Mouse (Mus musculus) neural tube, embryonic 13.5 days (tissue): Measurements from ENCODE around the gene Klhl21. TPM values are rescaled to one million over a fixed set of nuclear protein-coding genes. Genes with fewer than 3 reads are reported as not detected.
A peak's percentile ranks its signal among the peaks of the same experiment; 100 is the strongest.

Source experiments
- ATAC-seq: fragments of 200-750 bp; cut with Nextera tagmentation; 2 replicates; pipeline ENCODE4 v1.8.0; 2017; ENCODE audit warnings: low read depth, mild to moderate bottlenecking, moderate TSS enrichment, moderate library complexity
- H3K27ac ChIP-seq: fragments of 300-500 bp; sonication (generic); replicated peaks from 2 replicates; pipeline ENCODE4 v1.5.1; 2015; ENCODE audit warnings: moderate library complexity, mild to moderate bottlenecking, inconsistent platforms
- H3K27me3 ChIP-seq: fragments of 300-500 bp; sonication (generic); 2 replicates; pipeline ENCODE4 v1.6.1; 2015; ENCODE audit warnings: mild to moderate bottlenecking, inconsistent platforms
- H3K36me3 ChIP-seq: fragments of 300-500 bp; sonication (generic); 2 replicates; pipeline ENCODE4 v1.6.1; 2015; ENCODE audit warnings: mild to moderate bottlenecking, inconsistent platforms
- H3K4me1 ChIP-seq: fragments of 300-500 bp; sonication (generic); replicated peaks from 2 replicates; pipeline ENCODE4 v1.6.1; 2015; ENCODE audit warnings: inconsistent platforms
- H3K4me2 ChIP-seq: fragments of 300-500 bp; sonication (generic); 2 replicates; pipeline ENCODE4 v1.6.1; 2015; ENCODE audit warnings: inconsistent platforms, mild to moderate bottlenecking, moderate library complexity
- H3K4me3 ChIP-seq: fragments of 300-500 bp; sonication (generic); 2 replicates; pipeline ENCODE4 v1.5.1; 2015; ENCODE audit warnings: mild to moderate bottlenecking, inconsistent platforms
- H3K9ac ChIP-seq: fragments of 300-500 bp; sonication (generic); 2 replicates; pipeline ENCODE4 v1.6.1; 2015; ENCODE audit warnings: moderate library complexity, mild to moderate bottlenecking, inconsistent platforms
- H3K9me3 ChIP-seq: fragments of 300-500 bp; sonication (generic); 2 replicates; pipeline ENCODE4 v1.6.1; 2016; ENCODE audit warnings: inconsistent platforms
- WGBS: fragments of 180-500 bp; shearing (Covaris S2); methylation state at CpG from one replicate; pipeline ENCODE4 v1.1.7; 2015; 5-methylcytosine and 5-hydroxymethylcytosine counted together
- polyA plus RNA-seq: library from polyadenylated mRNA; unstranded; fragments of >200 nt; fragmentation: Nextera tagmentation; extraction: Ambion mirVana; gene quantifications from 2 replicates; pipeline ENCODE4 v1.2.1, GENCODE M21; 2015

The Klhl21 gene
- polyA plus RNA-seq: 4.5 TPM in 2 replicates

DNA sequence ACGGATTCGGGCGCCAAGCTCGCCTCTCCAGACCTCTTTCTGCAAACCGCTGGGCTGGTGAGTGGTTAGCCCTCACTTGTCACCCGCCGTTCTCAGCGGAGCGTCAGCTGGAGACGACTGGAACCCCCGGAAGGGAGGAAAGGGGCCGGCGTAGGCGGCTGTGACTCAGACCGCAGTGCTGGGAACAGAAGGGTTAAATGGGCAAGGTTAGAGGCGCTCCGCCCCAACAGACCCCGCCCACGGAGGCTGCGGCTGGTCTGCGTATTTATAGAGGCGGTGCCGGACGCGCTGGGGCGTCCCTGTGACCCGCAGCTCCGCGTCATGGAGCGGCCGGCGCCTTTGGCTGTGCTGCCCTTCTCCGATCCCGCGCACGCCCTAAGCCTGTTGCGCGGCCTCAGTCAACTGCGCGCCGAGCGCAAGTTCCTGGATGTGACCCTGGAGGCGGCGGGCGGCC, at the start of gene Klhl21:
TSS of gene Klhl21 (plus strand) at position 182 of the 454 bp plus-strand sequence.
- H3K4me3 ChIP-seq: peak within 1 kb of the TSS; percentile 66
- H3K36me3 ChIP-seq: 0 out of 2 replicates have a peak, but pooled peaks cover 3% of the 10 kb centered on the region
- H3K9ac ChIP-seq: peak within 1 kb of the TSS; percentile 76
- WGBS: under 1% methylated on average over 45 of the region's 45 CpGs
- peak within 1 kb of the TSS; percentile 77 for H3K27ac ChIP-seq
- H3K9me3 ChIP-seq: no peaks in the 10 kb centered on the region
- H3K4me2 ChIP-seq: peak within 1 kb of the TSS; percentile 100
- peaks cover 44% of the 10 kb centered on the region for H3K4me1 ChIP-seq
- peaks cover 46% of the 10 kb centered on the region for H3K27me3 ChIP-seq
- ATAC-seq: peak; percentile 77

- Histone ChIP-seq H3K36me3 (peaks cover 90% of the 10 kb centered on the region), H3K27ac (no peak overlapping the region), H3K4me1 (no peaks in the 10 kb centered on the region), H3K9me3 (no peaks in the 10 kb centered on the region), H3K4me3 (no peak overlapping the region), H3K9ac (no peak overlapping the region), H3K27me3 (no peaks in the 10 kb centered on the region), H3K4me2 (no peak overlapping the region)
- WGBS: 91% methylated on average over 11 of the region's 11 CpGs
- no peak for ATAC-seq
These were observed 48.6 kb upstream of the Klhl21 start for GRCm38 (mm10) chr4:151959849-151960512.

DNA sequence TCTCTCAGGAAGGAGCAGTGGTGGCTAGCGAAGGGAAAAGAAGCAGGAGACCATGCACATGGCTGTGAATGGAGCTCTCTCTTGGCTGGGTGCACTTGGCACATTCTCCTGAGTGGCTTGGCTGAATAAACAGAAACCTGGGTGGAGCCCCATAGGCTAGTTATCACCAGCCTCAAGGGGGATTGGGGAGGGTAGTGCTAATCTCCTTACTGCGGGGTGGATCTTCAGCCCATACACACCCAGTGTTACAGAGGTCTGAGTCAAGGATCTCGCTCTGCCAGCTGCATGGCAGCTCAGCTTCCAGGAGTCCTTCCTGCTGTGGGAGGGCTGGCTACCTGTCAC, 48.1 kb upstream of the Klhl21 start:
- Histone ChIP-seq H3K9ac (no peak overlapping the region), H3K4me1 (no peaks in the 10 kb centered on the region), H3K4me2 (no peak overlapping the region), H3K27ac (no peak overlapping the region), H3K4me3 (no peak overlapping the region), H3K9me3 (no peaks in the 10 kb centered on the region), H3K27me3 (no peaks in the 10 kb centered on the region), H3K36me3 (peaks cover 89% of the 10 kb centered on the region)
- ATAC-seq: no peak
- 90% methylated on average over 3 of the region's 3 CpGs for WGBS

GRCm38 (mm10) chr4:151962817-151963216, 45.8 kb upstream of the Klhl21 start:
- Histone ChIP-seq H3K9me3 (no peaks in the 10 kb centered on the region), H3K27me3 (no peaks in the 10 kb centered on the region), H3K4me2 (no peak overlapping the region), H3K4me3 (no peak overlapping the region), H3K4me1 (peaks cover 2% of the 10 kb centered on the region; the same call in 1 of the 2 replicates), H3K36me3 (peaks cover 77% of the 10 kb centered on the region), H3K9ac (no peak overlapping the region), H3K27ac (no peak overlapping the region)
- 94% methylated on average over 3 of the region's 3 CpGs for WGBS
- ATAC-seq: no peak

GRCm38 (mm10) chr4:151968204-151968921, 40.2 kb upstream of the Klhl21 start:
- no peaks in the 10 kb centered on the region for H3K9me3 ChIP-seq
- H3K36me3 ChIP-seq: peaks cover 46% of the 10 kb centered on the region
- no peak overlapping the region for H3K4me3 ChIP-seq
- 71% methylated on average over 26 of the region's 26 CpGs for WGBS
- H3K27ac ChIP-seq: peak overlapping the region; percentile 73
- ATAC-seq: no peak
- H3K4me2 ChIP-seq: no peak overlapping the region
- H3K9ac ChIP-seq: no peak overlapping the region
- peaks cover 16% of the 10 kb centered on the region for H3K4me1 ChIP-seq
- no peaks in the 10 kb centered on the region for H3K27me3 ChIP-seq

DNA sequence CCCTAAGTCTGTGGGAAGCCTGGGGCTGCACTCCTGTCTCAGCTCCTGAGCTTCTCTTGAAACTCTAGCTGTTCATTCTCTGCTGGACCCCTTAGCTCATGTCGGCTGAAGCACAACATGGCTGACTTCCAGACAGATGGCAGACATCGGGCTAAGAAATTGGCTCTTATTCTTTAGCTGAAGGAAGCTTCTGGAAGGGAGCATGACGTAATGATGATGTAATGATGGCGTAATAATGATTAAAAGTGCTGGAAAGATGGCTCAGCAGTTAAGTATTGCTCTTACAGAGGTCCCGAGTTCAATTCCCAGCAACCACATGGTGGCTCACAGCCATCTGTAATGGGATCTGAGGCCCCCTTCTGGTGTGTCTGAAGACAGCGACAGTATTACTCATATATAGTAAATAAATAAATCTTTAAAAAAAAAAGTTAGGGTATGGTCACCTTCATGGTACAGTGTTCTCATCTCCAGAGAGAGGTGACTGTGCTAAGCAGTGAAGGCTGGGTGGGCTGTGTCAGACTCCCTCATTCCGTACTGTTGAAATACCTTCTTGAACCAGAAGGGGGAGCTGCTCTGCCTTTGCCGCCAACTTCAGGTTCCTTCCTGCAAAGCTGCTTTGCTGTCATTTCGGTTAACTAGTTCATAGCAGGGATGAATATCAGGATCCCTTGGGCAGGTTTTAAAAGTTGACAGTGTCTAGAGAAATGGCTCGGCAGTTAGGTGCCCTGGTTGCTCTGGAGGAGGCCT, 36.2 kb upstream of the Klhl21 start:
- ATAC-seq: no peak
- Histone ChIP-seq H3K4me3 (no peak overlapping the region), H3K9me3 (no peaks in the 10 kb centered on the region), H3K36me3 (peaks cover 56% of the 10 kb centered on the region), H3K27ac (no peak overlapping the region), H3K4me1 (peaks cover 16% of the 10 kb centered on the region), H3K27me3 (no peaks in the 10 kb centered on the region), H3K9ac (no peak overlapping the region), H3K4me2 (no peak overlapping the region)
- WGBS: 73% methylated on average over 10 of the region's 10 CpGs

DNA sequence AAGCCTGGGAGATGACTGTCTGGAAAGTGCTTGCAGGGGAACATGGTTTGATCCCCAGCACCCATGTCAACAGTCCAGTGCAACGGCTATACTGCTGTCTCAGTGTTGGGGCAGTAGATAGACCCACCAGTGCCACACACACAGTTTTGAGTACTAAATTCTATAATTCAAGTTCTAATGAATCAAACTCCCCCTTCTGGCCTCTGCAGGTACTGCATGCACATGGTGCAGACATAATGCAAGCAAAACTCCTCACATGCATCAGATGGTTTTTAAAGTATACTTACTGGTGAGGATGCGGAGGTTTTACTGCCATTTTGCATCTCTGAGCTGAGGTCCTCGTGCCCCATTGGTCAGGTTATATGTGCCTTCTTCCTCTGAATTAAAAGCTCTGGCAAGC, 33.2 kb upstream of the Klhl21 start:
- peaks cover 73% of the 10 kb centered on the region for H3K36me3 ChIP-seq
- peaks cover 4% of the 10 kb centered on the region for H3K4me1 ChIP-seq

DNA sequence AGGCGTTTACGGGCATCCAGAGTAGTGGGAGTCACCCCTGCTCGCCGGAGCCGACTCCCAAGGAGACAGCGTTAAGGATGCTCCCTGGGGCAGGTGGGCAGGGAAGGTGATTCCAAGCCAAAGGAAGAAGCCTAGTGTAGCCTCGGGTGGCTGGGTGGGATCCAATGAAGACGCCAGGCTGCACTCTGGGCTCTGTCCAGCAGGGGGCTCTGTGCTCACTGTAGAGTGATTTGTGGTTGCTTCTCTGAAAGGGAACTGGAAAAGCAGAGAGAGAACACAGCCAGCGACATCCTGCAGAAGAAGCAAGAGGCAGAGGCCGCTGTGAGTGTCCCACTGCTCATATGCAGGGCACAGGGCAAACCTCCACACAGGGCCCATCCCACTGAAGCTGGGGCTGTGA, 30.9 kb upstream of the Klhl21 start:
- H3K4me2 ChIP-seq: no peak overlapping the region
- peak overlapping the region; percentile 78 for H3K27ac ChIP-seq
- no peak overlapping the region for H3K9ac ChIP-seq
- 37% methylated on average over 10 of the region's 10 CpGs for WGBS
- no peak overlapping the region for H3K4me3 ChIP-seq
- peaks cover 9% of the 10 kb centered on the region for H3K4me1 ChIP-seq
- 0 out of 2 replicates have a peak, but pooled peaks have one; percentile 10 for ATAC-seq
- peaks cover 78% of the 10 kb centered on the region for H3K36me3 ChIP-seq
- H3K27me3 ChIP-seq: no peaks in the 10 kb centered on the region
- H3K9me3 ChIP-seq: no peaks in the 10 kb centered on the region

More for the DNA sequence above, 33.2 kb upstream of the Klhl21 start:
- H3K27ac ChIP-seq: no peak overlapping the region
- no peak overlapping the region for H3K4me2 ChIP-seq
- no peak overlapping the region for H3K9ac ChIP-seq
- H3K27me3 ChIP-seq: no peaks in the 10 kb centered on the region
- ATAC-seq: no peak
- no peak overlapping the region for H3K4me3 ChIP-seq
- H3K9me3 ChIP-seq: no peaks in the 10 kb centered on the region
- 88% methylated on average over 3 of the region's 3 CpGs for WGBS

- 82% methylated on average over 8 of the region's 8 CpGs for WGBS
- no peak overlapping the region for H3K9ac ChIP-seq
- H3K4me2 ChIP-seq: no peak overlapping the region
- no peaks in the 10 kb centered on the region for H3K9me3 ChIP-seq
- H3K36me3 ChIP-seq: peaks cover 67% of the 10 kb centered on the region
- no peak overlapping the region for H3K4me3 ChIP-seq
- H3K27me3 ChIP-seq: no peaks in the 10 kb centered on the region
- H3K4me1 ChIP-seq: peaks cover 9% of the 10 kb centered on the region
- H3K27ac ChIP-seq: no peak overlapping the region
- ATAC-seq: no peak
These were observed 27.9 kb upstream of the Klhl21 start for GRCm38 (mm10) chr4:151980699-151981098.

DNA sequence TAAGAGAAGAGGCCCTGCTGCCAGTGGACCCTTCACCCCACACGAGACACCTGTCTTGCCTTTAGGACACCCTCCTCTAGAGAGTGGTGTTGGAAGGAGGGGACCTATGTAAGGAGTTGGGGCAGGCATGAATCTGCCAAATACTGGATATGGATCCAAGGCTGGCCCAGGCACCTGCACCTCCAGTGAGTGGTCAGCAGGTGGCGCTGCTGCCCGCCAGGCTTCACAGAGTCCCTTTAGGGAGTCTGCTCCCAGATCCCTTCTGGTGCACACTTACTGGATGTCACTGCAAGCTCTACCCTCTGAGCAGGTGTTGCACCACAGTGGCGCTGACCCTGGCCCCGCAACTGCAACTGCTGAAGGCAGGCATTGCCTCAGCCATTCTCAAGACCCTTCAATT, 27.2 kb upstream of the Klhl21 start:
- H3K4me3 ChIP-seq: no peak overlapping the region
- H3K9ac ChIP-seq: no peak overlapping the region
- peaks cover 64% of the 10 kb centered on the region for H3K36me3 ChIP-seq
- no peaks in the 10 kb centered on the region for H3K27me3 ChIP-seq
- no peak overlapping the region for H3K4me2 ChIP-seq
- H3K27ac ChIP-seq: peak overlapping the region; percentile 24
- H3K9me3 ChIP-seq: no peaks in the 10 kb centered on the region
- ATAC-seq: peak; percentile 54
- WGBS: 14% methylated on average over 5 of the region's 5 CpGs
- peaks cover 16% of the 10 kb centered on the region for H3K4me1 ChIP-seq

DNA sequence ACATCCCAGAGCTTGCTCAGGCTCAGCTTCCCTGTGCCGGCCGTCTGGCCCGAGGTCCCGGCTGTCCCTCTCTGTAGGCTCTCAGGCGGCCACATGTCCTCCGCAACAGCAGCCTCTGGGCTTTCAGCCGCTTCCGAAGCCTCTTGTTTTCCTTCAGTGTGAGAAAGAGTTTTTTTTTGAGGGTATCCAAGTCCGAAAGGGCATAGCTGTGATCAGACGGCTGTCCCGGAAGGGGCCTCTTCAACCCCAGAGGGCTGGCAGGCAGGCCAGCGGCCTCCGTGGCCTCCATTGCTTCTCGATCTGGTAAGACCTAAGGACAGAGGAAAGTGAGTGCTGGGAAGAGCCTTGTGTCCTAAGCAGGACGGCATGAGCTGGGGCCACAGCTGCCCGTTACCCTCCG, 25.6 kb upstream of the Klhl21 start:
- H3K4me1 ChIP-seq: peaks cover 30% of the 10 kb centered on the region
- peaks cover 55% of the 10 kb centered on the region for H3K36me3 ChIP-seq
- H3K9ac ChIP-seq: no peak overlapping the region
- ATAC-seq: no peak
- 66% methylated on average over 17 of the region's 17 CpGs for WGBS
- H3K9me3 ChIP-seq: no peaks in the 10 kb centered on the region
- H3K27ac ChIP-seq: no peak overlapping the region
- no peak overlapping the region for H3K4me3 ChIP-seq
- no peak overlapping the region for H3K4me2 ChIP-seq
- no peaks in the 10 kb centered on the region for H3K27me3 ChIP-seq

- Histone ChIP-seq H3K4me2 (no peak overlapping the region), H3K27me3 (no peaks in the 10 kb centered on the region), H3K36me3 (peaks cover 52% of the 10 kb centered on the region), H3K27ac (no peak overlapping the region), H3K4me3 (no peak overlapping the region), H3K4me1 (peaks cover 30% of the 10 kb centered on the region), H3K9ac (0 out of 2 replicates have a peak overlapping the region, but pooled peaks have one; percentile 17), H3K9me3 (no peaks in the 10 kb centered on the region)
- no peak for ATAC-seq
- 40% methylated on average over 8 of the region's 9 CpGs for WGBS
These were observed 25.0 kb upstream of the Klhl21 start for GRCm38 (mm10) chr4:151983560-151983959.
